Mouse (Mus musculus): ENCODE results near the gene Vamp4.
"Not testable (repeated sequence)": the region's sequence is repeated elsewhere in the genome, so short reads cannot be mapped to it uniquely, and the experiment has no call there.

Gene Vamp4

GRCm38 (mm10) chr1:162589443-162589842, 19.1 kb downstream of the Vamp4 start:
- no peak for DNase-seq (ENCODE audit: low spot score in 2 of 2)

- no peak for DNase-seq (ENCODE audit: low spot score in 2 of 2)
Observed at GRCm38 (mm10) chr1:162590415-162590997, 20.2 kb downstream of the Vamp4 start.

GRCm38 (mm10) chr1:162597379-162598102, 27.2 kb downstream of the Vamp4 start:
- DNase-seq (ENCODE audit: low spot score in 2 of 2), result no peak

GRCm38 (mm10) chr1:162599617-162600016, 29.3 kb downstream of the Vamp4 start:
- no peak for DNase-seq (ENCODE audit: low spot score in 2 of 2)

GRCm38 (mm10) chr1:162601288-162601687, 31.0 kb downstream of the Vamp4 start:
- DNase-seq (ENCODE audit: low spot score in 2 of 2), result no peak

GRCm38 (mm10) chr1:162608127-162608526, 37.8 kb downstream of the Vamp4 start:
- DNase-seq (ENCODE audit: low spot score in 2 of 2), result no peak

GRCm38 (mm10) chr1:162609633-162610250, 39.4 kb downstream of the Vamp4 start:
- no peak for DNase-seq (ENCODE audit: low spot score in 2 of 2)

- no peak for DNase-seq (ENCODE audit: low spot score in 2 of 2)
Observed at GRCm38 (mm10) chr1:162611191-162611590, 40.9 kb downstream of the Vamp4 start.

GRCm38 (mm10) chr1:162615511-162615910, 45.2 kb downstream of the Vamp4 start:
- no peak for DNase-seq (ENCODE audit: low spot score in 2 of 2)

GRCm38 (mm10) chr1:162620487-162620886, 50.2 kb downstream of the Vamp4 start:
- peak in 1 of 2 experiments; percentile 11 for DNase-seq (ENCODE audit: low spot score in 2 of 2)

GRCm38 (mm10) chr1:162623895-162624294, 53.6 kb downstream of the Vamp4 start:
- no peak for DNase-seq (ENCODE audit: low spot score in 2 of 2)

GRCm38 (mm10) chr1:162625229-162625628, 54.9 kb downstream of the Vamp4 start:
- DNase-seq (ENCODE audit: low spot score in 2 of 2), result peak in 1 of 2 experiments; percentile 29

- DNase-seq (ENCODE audit: low spot score in 2 of 2), result not testable (repeated sequence)
Observed at GRCm38 (mm10) chr1:162627821-162628220, 57.5 kb downstream of the Vamp4 start.

GRCm38 (mm10) chr1:162628326-162628725, 58.0 kb downstream of the Vamp4 start:
- DNase-seq (ENCODE audit: low spot score in 2 of 2), result not testable (repeated sequence)

GRCm38 (mm10) chr1:162635291-162635931, 65.1 kb downstream of the Vamp4 start:
- not testable (repeated sequence) for DNase-seq (ENCODE audit: low spot score in 2 of 2)

- DNase-seq (ENCODE audit: low spot score in 2 of 2), result no peak
Observed at GRCm38 (mm10) chr1:162636516-162636915, 66.2 kb downstream of the Vamp4 start.

- no peak for DNase-seq (ENCODE audit: low spot score in 2 of 2)
Observed at GRCm38 (mm10) chr1:162638535-162638934, 68.2 kb downstream of the Vamp4 start.

GRCm38 (mm10) chr1:162639051-162639750, 68.9 kb downstream of the Vamp4 start, which contains the start of gene Myoc:
Gene Myoc, plus strand, starts transcription at chr1:162639155.
- DNase-seq (ENCODE audit: low spot score in 2 of 2), result no peak

- no peak for DNase-seq (ENCODE audit: low spot score in 2 of 2)
Observed at GRCm38 (mm10) chr1:162639861-162640260, 69.5 kb downstream of the Vamp4 start.

- no peak for DNase-seq (ENCODE audit: low spot score in 2 of 2)
Observed at GRCm38 (mm10) chr1:162642591-162642990, 72.3 kb downstream of the Vamp4 start.

GRCm38 (mm10) chr1:162643752-162644151, 73.4 kb downstream of the Vamp4 start:
- DNase-seq (ENCODE audit: low spot score in 2 of 2), result no peak

All from thymus, postnatal 10 days (tissue).